Mouse (Mus musculus): Measurements from ENCODE around the gene Nsfl1c. TPM values are rescaled to one million over a fixed set of nuclear protein-coding genes. Genes with fewer than 3 reads are reported as not detected.
A peak's percentile ranks its signal among the peaks of the same experiment; 100 is the strongest.

Nsfl1c gene
- polyA plus RNA-seq, 1 experiment from 2014 or later: 200 TPM

- ATAC-seq (ENCODE audit: low read depth) (peak; percentile 70), DNase-seq (ENCODE audit: low spot score) (peak; percentile 64)
- H3K27ac ChIP-seq (replicated peaks; ENCODE audit: low read depth, low read length): no peak overlapping the region
- peaks cover 2% of the 10 kb centered on the region for H3K4me1 ChIP-seq (ENCODE audit: control insufficient read depth, insufficient read depth, low read length)
- WGBS: 60% methylated on average over 5 of the region's 5 CpGs
- no peaks in the 10 kb centered on the region for H3K9me3 ChIP-seq (ENCODE audit: control insufficient read depth, low read length)
- no peak overlapping the region for H3K4me3 ChIP-seq (ENCODE audit: low read depth, low read length)
- H3K4me2 ChIP-seq (ENCODE audit: low read depth, low read length): no peak overlapping the region
- no peaks in the 10 kb centered on the region for H3K36me3 ChIP-seq (ENCODE audit: control insufficient read depth, insufficient read depth, low read length)
- H3K27me3 ChIP-seq (replicated peaks; ENCODE audit: control insufficient read depth, insufficient read depth, low read length): no peaks in the 10 kb centered on the region
- H3K9ac ChIP-seq (ENCODE audit: low read depth, low read length): no peak overlapping the region
These were observed 42.6 kb downstream of the Nsfl1c start for GRCm38 (mm10) chr2:151536618-151536974.

GRCm38 (mm10) chr2:151538646-151539045 lies 44.7 kb downstream of the Nsfl1c start:
- ATAC-seq (ENCODE audit: low read depth) (no peak), DNase-seq (ENCODE audit: low spot score) (no peak)
- 72% methylated on average over 4 of the region's 4 CpGs for WGBS
- Histone ChIP-seq H3K4me3 (ENCODE audit: low read depth, low read length) (no peak overlapping the region), H3K4me2 (ENCODE audit: low read depth, low read length) (no peak overlapping the region), H3K27ac (replicated peaks; ENCODE audit: low read depth, low read length) (no peak overlapping the region), H3K36me3 (ENCODE audit: control insufficient read depth, insufficient read depth, low read length) (no peaks in the 10 kb centered on the region), H3K27me3 (replicated peaks; ENCODE audit: control insufficient read depth, insufficient read depth, low read length) (no peaks in the 10 kb centered on the region), H3K9me3 (ENCODE audit: control insufficient read depth, low read length) (no peaks in the 10 kb centered on the region), H3K9ac (ENCODE audit: low read depth, low read length) (no peak overlapping the region), H3K4me1 (ENCODE audit: control insufficient read depth, insufficient read depth, low read length) (peaks cover 7% of the 10 kb centered on the region)

GRCm38 (mm10) chr2:151542323-151543062 lies 48.5 kb downstream of the Nsfl1c start, which contains the start of gene Fkbp1a:
TSS of gene Fkbp1a (plus strand) at chr2:151542483.
- Histone ChIP-seq H3K27ac (replicated peaks; ENCODE audit: low read depth, low read length) (peak within 1 kb of the TSS; percentile 89), H3K9me3 (ENCODE audit: control insufficient read depth, low read length) (no peaks in the 10 kb centered on the region), H3K36me3 (ENCODE audit: control insufficient read depth, insufficient read depth, low read length) (peaks cover 34% of the 10 kb centered on the region), H3K4me2 (ENCODE audit: low read depth, low read length) (peak within 1 kb of the TSS; percentile 77), H3K4me3 (ENCODE audit: low read depth, low read length) (peak within 1 kb of the TSS; percentile 97), H3K9ac (ENCODE audit: low read depth, low read length) (peak within 1 kb of the TSS; percentile 95), H3K4me1 (ENCODE audit: control insufficient read depth, insufficient read depth, low read length) (peaks cover 26% of the 10 kb centered on the region), H3K27me3 (replicated peaks; ENCODE audit: control insufficient read depth, insufficient read depth, low read length) (no peaks in the 10 kb centered on the region)
- ATAC-seq (ENCODE audit: low read depth) (peak; percentile 97), DNase-seq (ENCODE audit: low spot score) (peak; percentile 97)
- WGBS: under 1% methylated on average over 28 of the region's 93 CpGs

- Histone ChIP-seq H3K4me2 (ENCODE audit: low read depth, low read length) (peak overlapping the region; percentile 77), H3K36me3 (ENCODE audit: control insufficient read depth, insufficient read depth, low read length) (peaks cover 42% of the 10 kb centered on the region), H3K27me3 (replicated peaks; ENCODE audit: control insufficient read depth, insufficient read depth, low read length) (no peaks in the 10 kb centered on the region), H3K9me3 (ENCODE audit: control insufficient read depth, low read length) (no peaks in the 10 kb centered on the region), H3K4me3 (ENCODE audit: low read depth, low read length) (peak overlapping the region; percentile 97), H3K9ac (ENCODE audit: low read depth, low read length) (peak overlapping the region; percentile 95), H3K4me1 (ENCODE audit: control insufficient read depth, insufficient read depth, low read length) (peaks cover 26% of the 10 kb centered on the region), H3K27ac (replicated peaks; ENCODE audit: low read depth, low read length) (peak overlapping the region; percentile 89)
- ATAC-seq (ENCODE audit: low read depth): no peak
- WGBS: 1% methylated on average over 21 of the region's 21 CpGs
- DNase-seq (ENCODE audit: low spot score): peak; percentile 80
These were observed 49.3 kb downstream of the Nsfl1c start for GRCm38 (mm10) chr2:151543063-151543895.

GRCm38 (mm10) chr2:151544673-151545072 lies 50.7 kb downstream of the Nsfl1c start:
- no peaks in the 10 kb centered on the region for H3K27me3 ChIP-seq (replicated peaks; ENCODE audit: control insufficient read depth, insufficient read depth, low read length)
- no peaks in the 10 kb centered on the region for H3K9me3 ChIP-seq (ENCODE audit: control insufficient read depth, low read length)
- no peak for DNase-seq (ENCODE audit: low spot score)
- ATAC-seq (ENCODE audit: low read depth): no peak
- H3K36me3 ChIP-seq (ENCODE audit: control insufficient read depth, insufficient read depth, low read length): peaks cover 52% of the 10 kb centered on the region
- peak overlapping the region; percentile 77; the same call in 1 of the 2 replicates for H3K4me2 ChIP-seq (ENCODE audit: low read depth, low read length)
- H3K9ac ChIP-seq (ENCODE audit: low read depth, low read length): peak overlapping the region; percentile 30; the same call in 1 of the 2 replicates
- peaks cover 26% of the 10 kb centered on the region for H3K4me1 ChIP-seq (ENCODE audit: control insufficient read depth, insufficient read depth, low read length)
- WGBS: 65% methylated on average over 6 of the region's 6 CpGs
- H3K27ac ChIP-seq (replicated peaks; ENCODE audit: low read depth, low read length): no peak overlapping the region
- H3K4me3 ChIP-seq (ENCODE audit: low read depth, low read length): no peak overlapping the region

- 90% methylated on average over 4 of the region's 4 CpGs for WGBS
- no peak for ATAC-seq (ENCODE audit: low read depth)
- peaks cover 71% of the 10 kb centered on the region for H3K36me3 ChIP-seq (ENCODE audit: control insufficient read depth, insufficient read depth, low read length)
These were observed 52.6 kb downstream of the Nsfl1c start for GRCm38 (mm10) chr2:151546571-151546970.

GRCm38 (mm10) chr2:151549615-151550121 lies 55.7 kb downstream of the Nsfl1c start:
- no peak for DNase-seq (ENCODE audit: low spot score)
- H3K4me2 ChIP-seq (ENCODE audit: low read depth, low read length): no peak overlapping the region
- no peaks in the 10 kb centered on the region for H3K9me3 ChIP-seq (ENCODE audit: control insufficient read depth, low read length)
- H3K36me3 ChIP-seq (ENCODE audit: control insufficient read depth, insufficient read depth, low read length): peaks cover 90% of the 10 kb centered on the region
- no peaks in the 10 kb centered on the region for H3K27me3 ChIP-seq (replicated peaks; ENCODE audit: control insufficient read depth, insufficient read depth, low read length)
- no peak overlapping the region for H3K27ac ChIP-seq (replicated peaks; ENCODE audit: low read depth, low read length)
- WGBS: 85% methylated on average over 3 of the region's 3 CpGs
- H3K4me1 ChIP-seq (ENCODE audit: control insufficient read depth, insufficient read depth, low read length): peaks cover 9% of the 10 kb centered on the region; the same call in 1 of the 2 replicates
- H3K4me3 ChIP-seq (ENCODE audit: low read depth, low read length): no peak overlapping the region
- no peak overlapping the region for H3K9ac ChIP-seq (ENCODE audit: low read depth, low read length)
- no peak for ATAC-seq (ENCODE audit: low read depth)

More at GRCm38 (mm10) chr2:151546571-151546970, 52.6 kb downstream of the Nsfl1c start:
- H3K4me3 ChIP-seq (ENCODE audit: low read depth, low read length): no peak overlapping the region
- no peaks in the 10 kb centered on the region for H3K27me3 ChIP-seq (replicated peaks; ENCODE audit: control insufficient read depth, insufficient read depth, low read length)
- no peak for DNase-seq (ENCODE audit: low spot score)
- H3K9me3 ChIP-seq (ENCODE audit: control insufficient read depth, low read length): no peaks in the 10 kb centered on the region
- no peak overlapping the region for H3K4me2 ChIP-seq (ENCODE audit: low read depth, low read length)
- no peak overlapping the region for H3K27ac ChIP-seq (replicated peaks; ENCODE audit: low read depth, low read length)
- H3K9ac ChIP-seq (ENCODE audit: low read depth, low read length): no peak overlapping the region
- H3K4me1 ChIP-seq (ENCODE audit: control insufficient read depth, insufficient read depth, low read length): peaks cover 24% of the 10 kb centered on the region
